Mouse (Mus musculus) midbrain, postnatal 0 days (tissue): Measurements from ENCODE around the gene Cd209a. TPM values are rescaled to one million over a fixed set of nuclear protein-coding genes. Genes with fewer than 3 reads are reported as not detected.

Experiments used
- ATAC-seq: fragments of 200-750 bp; cut with Nextera tagmentation; 2 replicates; pipeline ENCODE4 v1.8.0; 2017; ENCODE audit warnings: moderate number of reproducible peaks, mild to moderate bottlenecking, moderate TSS enrichment, moderate library complexity; ENCODE audit not compliant: low FRiP score
- DNase-seq: peaks from one replicate; pipeline ENCODE4 v3.0.0-alpha.2; 2015; ENCODE audit warnings: low spot score
- H3K27ac ChIP-seq: fragments of 300-500 bp; sonication (generic); 2 replicates; pipeline ENCODE4 v1.5.1; 2014; ENCODE audit warnings: low read depth, mild to moderate bottlenecking, low read length, mixed read lengths
- H3K27me3 ChIP-seq: fragments of 300-500 bp; sonication (generic); 2 replicates; pipeline ENCODE4 v1.6.1; 2014; ENCODE audit warnings: low read length, control low read depth, mixed read lengths; ENCODE audit not compliant: insufficient read depth
- H3K36me3 ChIP-seq: fragments of 300-500 bp; sonication (generic); 2 replicates; pipeline ENCODE4 v1.6.1; 2014; ENCODE audit warnings: low read length, control low read depth, mixed read lengths; ENCODE audit not compliant: insufficient read depth
- H3K4me1 ChIP-seq: fragments of 300-500 bp; sonication (generic); 2 replicates; pipeline ENCODE4 v1.6.1; 2014; ENCODE audit warnings: mild to moderate bottlenecking, control low read depth, antibody characterized with exemption, low read length, mixed read lengths; ENCODE audit not compliant: insufficient read depth
- H3K4me2 ChIP-seq: fragments of 300-500 bp; sonication (generic); 2 replicates; pipeline ENCODE4 v1.6.1; 2014; ENCODE audit warnings: low read depth, mild to moderate bottlenecking, low read length, mixed read lengths; ENCODE audit not compliant: poor library complexity, severe bottlenecking
- H3K4me3 ChIP-seq: fragments of 300-500 bp; sonication (generic); 2 replicates; pipeline ENCODE4 v1.5.1; 2014; ENCODE audit warnings: low read depth, mild to moderate bottlenecking, low read length, moderate library complexity
- H3K9ac ChIP-seq: fragments of 300-500 bp; sonication (generic); replicated peaks from 2 replicates; pipeline ENCODE4 v1.6.1; 2014; ENCODE audit warnings: mild to moderate bottlenecking, low read length, moderate library complexity, mixed read lengths; ENCODE audit not compliant: poor library complexity, severe bottlenecking
- H3K9me3 ChIP-seq: fragments of 300-500 bp; sonication (generic); 2 replicates; pipeline ENCODE4 v1.6.1; 2016; ENCODE audit warnings: low read length, control low read depth
- CTCF ChIP-seq: IDR thresholded peaks from 2 replicates; pipeline ENCODE4 v1.5.1; 2016; ENCODE audit warnings: antibody characterized with exemption, mild to moderate bottlenecking
- WGBS: fragments of 180-500 bp; shearing (Covaris S2); extraction: QIAGEN DNeasy Blood & Tissue Kit; methylation state at CpG from one replicate; pipeline ENCODE4 v1.1.7; 2014; 5-methylcytosine and 5-hydroxymethylcytosine counted together
- polyA plus RNA-seq: library from polyadenylated mRNA; unstranded; fragments of >200 nt; fragmentation: Nextera tagmentation; extraction: Ambion mirVana; gene quantifications from 2 replicates; pipeline ENCODE4 v1.2.1, GENCODE M21; 2015
- total RNA-seq: library from RNA; depleted of rRNA; stranded (reverse); fragments of >200 nt; gene quantifications from 2 replicates; pipeline ENCODE4 v1.2.3, GENCODE M21; 2014

The Cd209a gene
- total and polyA plus RNA-seq, 2 experiments from 2014 or later = 0.11 TPM; not detected in 1

GRCm38 (mm10) chr8:3721041-3721440 is 27.7 kb downstream of the Cd209a start:
- no peak for TF ChIP-seq CTCF
- WGBS = 23% methylated on average over 1 of the region's 1 CpGs
- no peak overlapping the region for H3K9ac ChIP-seq
- no peak overlapping the region for H3K27ac ChIP-seq
- ATAC-seq (no peak), DNase-seq (peak; percentile 67)
- no peak overlapping the region for H3K4me3 ChIP-seq
- no peaks in the 10 kb centered on the region for H3K4me1 ChIP-seq
- no peaks in the 10 kb centered on the region for H3K36me3 ChIP-seq
- no peak overlapping the region for H3K4me2 ChIP-seq
- H3K27me3 ChIP-seq = no peaks in the 10 kb centered on the region
- no peaks in the 10 kb centered on the region for H3K9me3 ChIP-seq

DNA sequence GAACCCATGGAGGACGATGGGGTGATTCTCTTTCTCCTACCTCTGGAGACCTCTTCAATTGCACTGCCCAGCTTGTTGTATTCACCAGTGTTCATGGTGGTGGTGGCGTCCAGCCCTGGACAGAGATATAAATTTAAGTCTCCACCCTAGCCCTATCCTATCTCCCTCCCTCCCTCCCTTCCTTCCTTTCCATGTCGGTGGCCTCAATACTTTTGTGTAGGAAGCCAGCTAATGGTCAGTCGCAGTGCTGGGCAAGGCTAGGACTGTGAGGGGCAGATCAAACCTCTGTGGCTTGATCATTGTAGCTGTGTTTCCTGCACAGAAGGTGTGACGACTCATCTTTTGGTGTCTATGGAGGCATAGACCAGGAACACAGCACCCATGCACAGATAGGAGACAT is 28.2 kb downstream of the Cd209a start, which contains the start of gene Clec4g:
Gene Clec4g (minus strand): TSS at position 101 of the 400 bp plus-strand sequence.
- WGBS = 78% methylated on average over 5 of the region's 5 CpGs

DNA sequence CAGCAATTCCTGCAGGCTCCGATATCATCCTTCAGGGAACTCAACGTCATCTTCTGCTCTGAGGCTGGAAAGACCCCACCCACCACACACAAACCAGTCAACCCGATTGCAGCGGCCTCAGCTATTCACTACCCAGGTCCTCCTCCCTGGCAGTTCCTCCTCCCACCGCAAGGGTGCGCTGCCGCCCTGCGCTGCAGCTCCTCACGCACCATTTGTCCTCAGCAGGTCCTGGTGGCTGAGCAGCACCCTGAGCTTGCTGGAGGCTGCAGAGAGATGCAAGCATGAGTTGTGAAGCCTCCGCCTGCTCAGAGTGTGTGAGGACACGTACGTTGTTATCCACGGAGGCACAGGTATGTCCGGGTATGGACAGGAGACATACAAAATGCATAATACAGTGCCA is 30.2 kb downstream of the Cd209a start:
- Histone ChIP-seq H3K4me1 (no peaks in the 10 kb centered on the region), H3K27me3 (no peaks in the 10 kb centered on the region), H3K9me3 (no peaks in the 10 kb centered on the region), H3K9ac (no peak overlapping the region), H3K4me2 (no peak overlapping the region), H3K36me3 (no peaks in the 10 kb centered on the region), H3K4me3 (no peak overlapping the region), H3K27ac (no peak overlapping the region)
- peak; percentile 72 for TF ChIP-seq CTCF
- WGBS = 19% methylated on average over 14 of the region's 14 CpGs
- peak; percentile 43 for DNase-seq
- ATAC-seq = 0 out of 2 replicates have a peak, but pooled peaks have one; percentile 47

More for the DNA sequence above, 28.2 kb downstream of the Cd209a start, which contains the start of gene Clec4g:
- no peak within 1 kb of the TSS for H3K27ac ChIP-seq
- no peak for TF ChIP-seq CTCF
- ATAC-seq (no peak), DNase-seq (no peak)
- H3K36me3 ChIP-seq = no peaks in the 10 kb centered on the region
- no peak within 1 kb of the TSS for H3K9ac ChIP-seq
- no peaks in the 10 kb centered on the region for H3K4me1 ChIP-seq
- H3K4me2 ChIP-seq = no peak within 1 kb of the TSS
- no peaks in the 10 kb centered on the region for H3K27me3 ChIP-seq
- no peaks in the 10 kb centered on the region for H3K9me3 ChIP-seq
- no peak within 1 kb of the TSS for H3K4me3 ChIP-seq

DNA sequence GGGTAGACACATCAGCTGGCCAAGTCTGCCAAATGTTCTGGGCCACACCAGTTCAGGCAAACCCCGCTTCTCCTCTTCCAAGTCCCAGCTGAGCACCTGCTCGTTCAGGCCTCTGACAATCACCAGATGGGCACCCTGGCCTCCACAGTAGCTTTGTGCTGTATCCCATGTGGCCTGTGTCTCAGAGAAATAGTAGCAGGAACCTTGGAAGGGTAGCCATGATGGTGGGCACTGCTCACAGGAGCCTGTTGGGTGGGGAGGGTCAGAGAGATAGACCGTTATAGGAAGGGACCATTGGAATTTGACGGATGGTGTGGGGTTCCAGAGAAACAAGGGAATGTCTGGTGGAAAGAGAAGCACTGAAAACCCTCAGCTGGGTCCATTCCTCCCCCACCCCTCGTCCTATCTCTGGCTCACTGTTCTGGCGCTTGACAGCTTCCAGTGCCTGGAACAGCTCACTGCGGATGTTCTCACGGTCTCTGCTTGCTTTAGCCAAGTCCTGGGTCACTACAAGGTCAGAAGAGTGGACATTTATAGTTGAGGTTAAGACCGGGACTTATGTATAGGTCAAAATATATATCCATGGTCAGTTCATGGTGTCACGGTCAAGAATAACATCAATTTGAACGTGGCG is 31.3 kb downstream of the Cd209a start:
- Histone ChIP-seq H3K36me3 (no peaks in the 10 kb centered on the region), H3K27me3 (no peaks in the 10 kb centered on the region), H3K4me1 (no peaks in the 10 kb centered on the region), H3K27ac (no peak overlapping the region), H3K9me3 (no peaks in the 10 kb centered on the region), H3K4me2 (no peak overlapping the region), H3K4me3 (no peak overlapping the region), H3K9ac (no peak overlapping the region)
- WGBS = 86% methylated on average over 12 of the region's 12 CpGs
- ATAC-seq = no peak; the same call in 1 of the 2 replicates
- DNase-seq = no peak
- no peak for TF ChIP-seq CTCF

GRCm38 (mm10) chr8:3711646-3712045 is 37.1 kb downstream of the Cd209a start:
- Histone ChIP-seq H3K9ac (no peak overlapping the region), H3K4me3 (no peak overlapping the region), H3K27ac (no peak overlapping the region), H3K36me3 (no peaks in the 10 kb centered on the region), H3K27me3 (no peaks in the 10 kb centered on the region), H3K4me2 (no peak overlapping the region), H3K9me3 (no peaks in the 10 kb centered on the region), H3K4me1 (no peaks in the 10 kb centered on the region)
- no peak for DNase-seq
- ATAC-seq = no peak
- TF ChIP-seq CTCF = no peak
- WGBS = 69% methylated on average over 2 of the region's 2 CpGs

DNA sequence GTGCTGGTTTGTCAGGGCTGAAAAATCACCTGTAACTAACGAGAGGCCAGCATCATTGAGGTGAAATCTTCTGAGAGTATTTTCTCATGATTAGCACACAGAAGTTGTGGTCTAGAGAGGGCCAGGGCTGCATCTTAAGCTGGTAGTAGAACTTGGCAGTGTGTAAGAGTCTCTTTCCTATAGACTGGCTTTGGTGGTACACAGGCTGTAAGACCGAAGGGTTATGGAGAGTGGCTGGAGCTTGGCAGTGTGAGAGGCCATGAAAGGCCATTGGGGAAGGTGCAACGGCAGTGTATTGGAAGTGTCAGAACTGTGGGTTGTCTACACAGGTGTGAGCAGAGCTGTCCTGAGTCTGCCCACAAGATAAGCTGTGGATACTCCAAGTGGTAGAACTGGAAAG is 38.5 kb downstream of the Cd209a start:
- no peak for DNase-seq
- ATAC-seq = no peak
- Histone ChIP-seq H3K4me2 (no peak overlapping the region), H3K9ac (no peak overlapping the region), H3K27me3 (no peaks in the 10 kb centered on the region), H3K36me3 (no peaks in the 10 kb centered on the region), H3K4me3 (no peak overlapping the region), H3K4me1 (no peaks in the 10 kb centered on the region), H3K9me3 (no peaks in the 10 kb centered on the region), H3K27ac (no peak overlapping the region)
- no peak for TF ChIP-seq CTCF
- WGBS = 88% methylated on average over 3 of the region's 3 CpGs
